Mouse (Mus musculus): Measurements from ENCODE around the gene Zbtb20.

The Zbtb20 gene

GRCm38 (mm10) chr16:42875852-42875980, at the start of gene Zbtb20:
Zbtb20 (plus strand) TSS chr16:42875881.
- DNase-seq, result no peak

- no peak for DNase-seq
Measured at GRCm38 (mm10) chr16:42835940-42836339, 39.7 kb upstream of the Zbtb20 start.

- DNase-seq, result no peak
Measured at GRCm38 (mm10) chr16:42836404-42837120, 39.1 kb upstream of the Zbtb20 start.

GRCm38 (mm10) chr16:42838226-42838625, 37.5 kb upstream of the Zbtb20 start:
- no peak for DNase-seq

GRCm38 (mm10) chr16:42857564-42858183, 18.0 kb upstream of the Zbtb20 start:
- no peak for DNase-seq

GRCm38 (mm10) chr16:42859251-42859650, 16.4 kb upstream of the Zbtb20 start:
- DNase-seq, result no peak

GRCm38 (mm10) chr16:42863231-42863630, 12.4 kb upstream of the Zbtb20 start:
- DNase-seq, result no peak

- no peak for DNase-seq
Measured at GRCm38 (mm10) chr16:42866061-42866460, 9.6 kb upstream of the Zbtb20 start.

- no peak for DNase-seq
Measured at GRCm38 (mm10) chr16:42872101-42872500, 3.6 kb upstream of the Zbtb20 start.

GRCm38 (mm10) chr16:42873942-42874341, 1.7 kb upstream of the Zbtb20 start:
- no peak for DNase-seq

GRCm38 (mm10) chr16:42874456-42874855, 1.2 kb upstream of the Zbtb20 start:
- DNase-seq, result peak; percentile 63

- DNase-seq, result peak; percentile 100
Measured at GRCm38 (mm10) chr16:42874910-42875851, 500 bp upstream of the Zbtb20 start.

- DNase-seq, result peak; percentile 87
Measured at GRCm38 (mm10) chr16:42876021-42877000, 630 bp downstream of the Zbtb20 start.

- DNase-seq, result no peak
Measured at GRCm38 (mm10) chr16:42880046-42880445, 4.4 kb downstream of the Zbtb20 start.

GRCm38 (mm10) chr16:42885538-42885937, 9.9 kb downstream of the Zbtb20 start:
- DNase-seq, result no peak

- no peak for DNase-seq
Measured at GRCm38 (mm10) chr16:42885964-42886363, 10.3 kb downstream of the Zbtb20 start.

GRCm38 (mm10) chr16:42897125-42897693, 21.5 kb downstream of the Zbtb20 start:
- DNase-seq, result peak; percentile 37

GRCm38 (mm10) chr16:42900328-42900727, 24.6 kb downstream of the Zbtb20 start:
- DNase-seq, result no peak

GRCm38 (mm10) chr16:42907283-42907701, 31.6 kb downstream of the Zbtb20 start:
- peak; percentile 44 for DNase-seq

- DNase-seq, result no peak
Measured at GRCm38 (mm10) chr16:42908381-42908780, 32.7 kb downstream of the Zbtb20 start.

GRCm38 (mm10) chr16:42908896-42909295, 33.2 kb downstream of the Zbtb20 start:
- DNase-seq, result no peak

GRCm38 (mm10) chr16:42910016-42910415, 34.3 kb downstream of the Zbtb20 start:
- peak; percentile 41 for DNase-seq

Data from cerebellum, adult 11-12 months (tissue).